Mouse (Mus musculus) forebrain, embryonic 12.5 days (tissue): ENCODE results near the gene Rasal3. TPM values are rescaled to one million over a fixed set of nuclear protein-coding genes. Genes with fewer than 3 reads are reported as not detected.

Experiments
- ATAC-seq: fragments of 200-750 bp; cut with Nextera tagmentation; 2 replicates; pipeline ENCODE4 v1.8.0; 2017; ENCODE audit warnings: moderate TSS enrichment; ENCODE audit not compliant: low FRiP score
- H3K27ac ChIP-seq: fragments of 300-500 bp; sonication (generic); 2 replicates; pipeline ENCODE4 v1.5.1; 2016; ENCODE audit warnings: mild to moderate bottlenecking
- H3K27me3 ChIP-seq: fragments of 300-500 bp; sonication (generic); 2 replicates; pipeline ENCODE4 v1.6.1; 2016; ENCODE audit warnings: mild to moderate bottlenecking
- H3K36me3 ChIP-seq: fragments of 300-500 bp; sonication (generic); replicated peaks from 2 replicates; pipeline ENCODE4 v1.6.1; 2016; ENCODE audit warnings: mild to moderate bottlenecking
- H3K4me1 ChIP-seq: fragments of 300-500 bp; sonication (generic); 2 replicates; pipeline ENCODE4 v1.6.1; 2016
- H3K4me2 ChIP-seq: fragments of 300-500 bp; sonication (generic); 2 replicates; pipeline ENCODE4 v1.6.1; 2016; ENCODE audit warnings: mild to moderate bottlenecking, moderate library complexity
- H3K4me3 ChIP-seq: fragments of 300-500 bp; sonication (generic); replicated peaks from 2 replicates; pipeline ENCODE4 v1.5.1; 2016; ENCODE audit warnings: mild to moderate bottlenecking
- H3K9ac ChIP-seq: fragments of 300-500 bp; sonication (generic); 2 replicates; pipeline ENCODE4 v1.6.1; 2016; ENCODE audit warnings: mild to moderate bottlenecking
- H3K9me3 ChIP-seq: fragments of 300-500 bp; sonication (generic); 2 replicates; pipeline ENCODE4 v1.6.1; 2016
- WGBS: fragments of 180-500 bp; shearing (Covaris S2); methylation state at CpG from one replicate; pipeline ENCODE4 v1.1.7; 2016; 5-methylcytosine and 5-hydroxymethylcytosine counted together
- polyA plus RNA-seq: library from polyadenylated mRNA; unstranded; fragments of >200 nt; fragmentation: Nextera tagmentation; extraction: Ambion mirVana; gene quantifications from 2 replicates; pipeline ENCODE4 v1.2.1, GENCODE M21; 2016

Rasal3 gene
- polyA plus RNA-seq, 1 experiment from 2014 or later: 0.77 TPM

DNA sequence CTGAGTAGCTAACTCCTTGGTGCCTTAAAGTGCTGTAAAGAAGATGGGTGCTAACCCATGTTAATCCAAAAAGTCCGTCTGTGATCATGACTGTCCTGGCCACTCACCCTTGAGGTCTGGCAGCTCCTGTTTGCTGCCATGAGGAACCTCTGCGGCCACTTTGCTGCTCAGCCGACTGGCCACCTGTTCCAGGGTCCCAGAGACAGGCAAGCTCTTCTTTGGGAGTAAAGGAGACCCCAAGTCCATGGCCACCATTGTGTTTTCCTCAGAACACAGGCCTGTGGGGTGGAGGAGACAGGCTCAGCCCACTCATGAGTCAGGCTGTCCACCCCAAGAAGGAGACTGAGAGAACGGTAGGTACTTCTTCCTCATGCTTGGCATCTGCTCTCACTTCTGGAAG, 40.7 kb downstream of the Rasal3 start:
- H3K4me2 ChIP-seq: peak overlapping the region; percentile 87
- H3K4me3 ChIP-seq: peak overlapping the region; percentile 91
- H3K9me3 ChIP-seq: no peaks in the 10 kb centered on the region
- peaks cover 30% of the 10 kb centered on the region for H3K4me1 ChIP-seq
- no peak overlapping the region for H3K27ac ChIP-seq
- no peaks in the 10 kb centered on the region for H3K27me3 ChIP-seq
- 87% methylated on average over 4 of the region's 4 CpGs for WGBS
- H3K36me3 ChIP-seq: peaks cover 49% of the 10 kb centered on the region
- ATAC-seq: no peak
- peak overlapping the region; percentile 97; the same call in 1 of the 2 replicates for H3K9ac ChIP-seq

DNA sequence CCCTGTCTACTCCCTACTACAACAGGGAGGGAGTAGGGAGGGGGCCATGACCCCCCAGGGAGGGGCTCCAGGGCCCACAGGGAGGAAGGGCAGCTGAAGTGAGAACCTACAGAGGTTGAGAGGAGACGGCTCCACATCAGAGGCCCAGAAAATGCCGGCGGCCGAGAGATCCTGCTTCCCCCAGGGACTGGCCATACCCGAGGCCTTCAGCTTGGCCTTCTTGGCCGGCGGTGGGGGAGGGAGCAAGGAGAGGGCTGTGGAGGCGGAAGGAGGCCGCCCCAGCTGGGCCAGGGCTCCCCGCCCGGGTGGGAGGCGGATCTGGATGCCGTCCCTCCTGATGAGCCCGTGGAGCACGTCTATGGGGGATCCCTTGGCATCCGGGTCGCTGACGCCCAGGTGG, 43.5 kb downstream of the Rasal3 start:
- 91% methylated on average over 16 of the region's 18 CpGs for whole genome bisulfite sequencing
- H3K36me3 ChIP-seq: peaks cover 77% of the 10 kb centered on the region
- no peaks in the 10 kb centered on the region for H3K27me3 ChIP-seq
- no peak overlapping the region for H3K9ac ChIP-seq
- H3K4me2 ChIP-seq: no peak overlapping the region
- peaks cover 26% of the 10 kb centered on the region for H3K4me1 ChIP-seq
- ATAC-seq: no peak
- H3K4me3 ChIP-seq: no peak overlapping the region
- no peak overlapping the region for H3K27ac ChIP-seq
- no peaks in the 10 kb centered on the region for H3K9me3 ChIP-seq

GRCm38 (mm10) chr17:32358943-32359340, 44.4 kb downstream of the Rasal3 start:
- H3K27ac ChIP-seq: no peak overlapping the region
- no peak overlapping the region for H3K4me3 ChIP-seq

DNA sequence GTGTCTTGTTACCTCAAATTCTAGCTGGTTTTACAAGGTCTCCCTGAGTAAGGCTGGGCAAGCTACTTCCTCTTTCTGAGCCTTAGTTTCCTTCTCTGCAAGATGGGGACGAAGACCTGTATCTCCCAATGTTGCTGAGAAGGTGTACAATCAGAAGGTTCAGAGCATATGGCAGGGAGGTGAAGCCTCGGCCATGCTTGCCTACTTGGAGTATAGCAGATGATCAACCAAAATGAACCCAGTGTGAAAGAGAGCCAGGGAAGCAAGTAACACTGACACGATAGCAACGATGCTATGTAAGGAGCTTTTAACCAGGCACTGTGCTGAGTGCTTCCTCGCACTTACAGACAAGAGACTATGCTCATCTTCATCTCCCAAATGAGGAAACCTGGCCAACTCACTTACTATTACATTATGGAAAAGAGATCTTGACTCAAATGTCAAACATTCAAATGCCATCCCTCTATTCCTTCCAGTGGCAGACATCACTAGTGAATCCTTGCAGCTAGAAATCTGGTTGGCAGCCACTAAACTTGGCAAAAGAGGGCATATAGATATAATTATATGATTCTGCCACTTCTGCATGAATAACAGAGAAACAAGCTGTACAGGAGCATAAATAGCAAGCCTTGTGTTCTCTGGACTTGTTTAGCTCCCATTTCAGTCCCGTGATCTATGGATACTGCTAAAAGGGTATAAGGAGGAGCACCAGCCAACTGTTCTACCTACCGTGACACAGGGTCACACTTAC, 45.0 kb downstream of the Rasal3 start:
- ATAC-seq: no peak
- peaks cover 22% of the 10 kb centered on the region for H3K4me1 ChIP-seq
- no peak overlapping the region for H3K4me2 ChIP-seq
- H3K27me3 ChIP-seq: no peaks in the 10 kb centered on the region
- H3K9ac ChIP-seq: no peak overlapping the region
- WGBS: 92% methylated on average over 7 of the region's 7 CpGs
- no peak overlapping the region for H3K27ac ChIP-seq
- no peaks in the 10 kb centered on the region for H3K9me3 ChIP-seq
- peaks cover 92% of the 10 kb centered on the region for H3K36me3 ChIP-seq
- H3K4me3 ChIP-seq: no peak overlapping the region

More at GRCm38 (mm10) chr17:32358943-32359340, 44.4 kb downstream of the Rasal3 start:
- H3K4me2 ChIP-seq: no peak overlapping the region
- H3K27me3 ChIP-seq: no peaks in the 10 kb centered on the region
- WGBS: 96% methylated on average over 6 of the region's 6 CpGs
- no peaks in the 10 kb centered on the region for H3K9me3 ChIP-seq
- H3K9ac ChIP-seq: no peak overlapping the region
- H3K36me3 ChIP-seq: peaks cover 86% of the 10 kb centered on the region
- H3K4me1 ChIP-seq: peaks cover 24% of the 10 kb centered on the region
- ATAC-seq: no peak

DNA sequence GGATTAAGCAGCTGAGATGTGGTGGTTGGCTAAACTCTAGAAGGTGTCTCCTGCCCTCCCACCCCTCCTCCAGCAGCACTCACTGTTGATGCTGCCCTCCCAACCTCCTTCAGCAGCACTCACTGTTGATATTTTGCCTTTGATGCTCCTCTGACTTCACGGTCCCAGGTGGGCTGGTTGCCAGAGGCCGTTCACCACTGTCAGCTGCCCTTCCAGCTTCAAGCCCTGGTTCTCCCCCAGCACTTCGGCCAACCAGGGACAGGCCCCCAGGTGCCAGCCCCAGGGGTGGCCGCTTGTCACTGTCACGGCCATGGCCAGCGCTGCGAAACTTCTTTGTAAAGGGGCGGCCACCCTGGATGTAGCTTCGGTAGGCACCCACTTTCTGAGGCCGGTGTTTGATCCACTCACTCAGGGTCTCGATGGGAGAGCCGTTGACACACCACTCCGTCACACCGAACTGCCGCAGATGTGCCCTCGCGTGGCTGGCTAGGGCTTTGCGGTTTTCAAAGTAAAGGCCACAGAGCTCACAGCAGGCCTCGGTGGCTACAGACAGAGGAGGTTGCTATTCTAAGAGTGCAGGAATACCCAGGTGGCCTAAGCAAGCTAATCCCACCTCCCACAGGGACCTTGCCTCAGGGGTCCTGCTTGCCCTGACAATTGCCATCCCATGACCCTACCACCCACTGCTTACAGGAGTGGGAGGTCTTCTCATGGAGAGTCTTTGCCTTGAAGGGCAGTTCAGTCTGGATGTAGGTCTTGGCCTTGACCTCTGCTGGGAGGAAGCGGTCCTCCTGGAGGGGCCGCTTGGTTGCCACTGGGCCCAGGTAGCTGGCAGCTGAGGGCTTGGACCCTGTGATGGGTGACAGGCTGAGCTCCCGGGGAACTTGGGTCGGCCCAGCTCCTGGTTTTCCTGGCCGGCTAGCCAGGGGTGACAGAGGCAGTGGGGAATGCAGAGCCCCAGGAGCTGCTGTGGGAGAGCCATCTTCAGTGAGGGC, 46.3 kb downstream of the Rasal3 start:
- no peak overlapping the region for H3K4me2 ChIP-seq
- H3K9me3 ChIP-seq: no peaks in the 10 kb centered on the region
- ATAC-seq: no peak
- no peak overlapping the region for H3K9ac ChIP-seq
- no peak overlapping the region for H3K4me3 ChIP-seq
- WGBS: 86% methylated on average over 24 of the region's 24 CpGs
- peaks cover 89% of the 10 kb centered on the region for H3K36me3 ChIP-seq
- peaks cover 9% of the 10 kb centered on the region for H3K4me1 ChIP-seq
- no peaks in the 10 kb centered on the region for H3K27me3 ChIP-seq
- H3K27ac ChIP-seq: no peak overlapping the region

GRCm38 (mm10) chr17:32356281-32356680, 47.1 kb downstream of the Rasal3 start:
- no peaks in the 10 kb centered on the region for H3K27me3 ChIP-seq
- H3K4me3 ChIP-seq: no peak overlapping the region

DNA sequence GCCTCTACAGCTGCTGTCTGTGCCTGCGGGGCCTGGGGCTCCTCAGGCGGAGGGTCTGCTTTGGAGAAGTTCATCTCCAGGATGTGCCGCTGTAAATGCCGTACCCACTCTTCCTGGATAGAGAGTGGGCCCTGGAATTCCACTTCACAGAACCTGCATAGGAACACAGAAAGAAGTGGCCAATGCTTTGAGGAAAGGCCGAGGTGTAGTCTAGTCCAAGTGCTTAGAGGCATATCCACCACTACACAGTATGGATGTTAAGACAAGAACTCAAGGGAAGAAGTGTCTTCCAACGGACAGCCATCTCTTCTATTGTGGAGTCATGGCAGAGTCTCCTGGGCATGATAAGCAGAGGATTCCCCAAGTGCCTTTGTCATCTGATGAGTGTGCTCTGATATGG, 48.4 kb downstream of the Rasal3 start:
- Histone ChIP-seq H3K27ac (no peak overlapping the region), H3K9ac (no peak overlapping the region), H3K9me3 (no peaks in the 10 kb centered on the region), H3K4me1 (peaks cover 9% of the 10 kb centered on the region; the same call in 1 of the 2 replicates), H3K36me3 (peaks cover 69% of the 10 kb centered on the region), H3K4me2 (no peak overlapping the region), H3K4me3 (no peak overlapping the region), H3K27me3 (no peaks in the 10 kb centered on the region)
- no peak for ATAC-seq
- 92% methylated on average over 6 of the region's 6 CpGs for WGBS

More at GRCm38 (mm10) chr17:32356281-32356680, 47.1 kb downstream of the Rasal3 start:
- WGBS: 90% methylated on average over 9 of the region's 9 CpGs
- H3K4me1 ChIP-seq: peaks cover 4% of the 10 kb centered on the region; the same call in 1 of the 2 replicates
- no peak overlapping the region for H3K4me2 ChIP-seq
- H3K36me3 ChIP-seq: peaks cover 81% of the 10 kb centered on the region
- no peak for ATAC-seq
- H3K9me3 ChIP-seq: no peaks in the 10 kb centered on the region
- no peak overlapping the region for H3K27ac ChIP-seq
- H3K9ac ChIP-seq: no peak overlapping the region

DNA sequence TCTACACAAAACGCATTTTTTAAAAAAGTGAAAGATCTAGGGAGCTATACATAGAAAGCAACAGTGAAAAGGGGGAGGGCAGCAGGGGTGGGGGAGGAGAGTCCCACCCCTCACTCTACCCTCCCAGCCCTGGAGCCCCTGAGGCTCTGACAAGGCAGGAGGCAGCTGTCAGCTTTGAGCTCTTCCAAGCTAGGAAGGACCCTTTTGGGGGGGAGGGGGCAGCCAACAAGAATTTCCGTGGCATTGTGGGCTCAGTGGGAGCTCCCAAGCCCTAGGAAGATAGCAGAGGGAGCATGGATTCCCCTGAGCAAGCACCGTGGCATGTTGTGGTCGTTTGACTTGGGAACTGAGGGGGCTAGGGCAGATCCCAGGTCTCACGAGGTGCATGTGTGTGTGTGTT, 49.2 kb downstream of the Rasal3 start:
- Histone ChIP-seq H3K27me3 (no peaks in the 10 kb centered on the region), H3K4me3 (no peak overlapping the region), H3K27ac (no peak overlapping the region), H3K4me2 (no peak overlapping the region), H3K36me3 (peaks cover 61% of the 10 kb centered on the region), H3K4me1 (peaks cover 16% of the 10 kb centered on the region), H3K9me3 (no peaks in the 10 kb centered on the region), H3K9ac (no peak overlapping the region)
- ATAC-seq: no peak
- WGBS: 70% methylated on average over 5 of the region's 5 CpGs

- H3K27me3 ChIP-seq: no peaks in the 10 kb centered on the region
- 82% methylated on average over 4 of the region's 4 CpGs for WGBS
- no peaks in the 10 kb centered on the region for H3K9me3 ChIP-seq
- no peak overlapping the region for H3K4me3 ChIP-seq
- peaks cover 21% of the 10 kb centered on the region for H3K4me1 ChIP-seq
- H3K4me2 ChIP-seq: no peak overlapping the region
- no peak for ATAC-seq
- H3K27ac ChIP-seq: no peak overlapping the region
- H3K36me3 ChIP-seq: peaks cover 55% of the 10 kb centered on the region
- H3K9ac ChIP-seq: no peak overlapping the region
Measured at GRCm38 (mm10) chr17:32353696-32354095, 49.7 kb downstream of the Rasal3 start.

DNA sequence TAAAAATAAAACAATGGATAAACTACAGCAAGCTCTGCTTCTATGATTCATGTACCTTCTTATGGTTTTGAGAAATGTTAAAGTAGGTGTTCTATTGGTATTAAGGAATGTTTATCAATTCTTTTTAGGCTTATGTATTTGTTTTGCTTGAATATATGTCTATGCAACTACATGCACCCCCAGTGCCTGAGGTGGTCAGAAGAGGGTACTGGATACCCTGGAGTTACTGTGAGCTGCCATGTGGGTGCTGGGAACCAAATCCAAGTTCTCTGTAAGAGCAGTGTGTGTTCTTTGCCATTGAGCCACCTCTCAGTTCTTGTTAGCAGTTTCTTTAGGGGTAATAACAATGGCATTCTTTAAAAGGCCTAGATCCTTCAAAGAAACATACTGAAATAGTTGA, 51.7 kb downstream of the Rasal3 start:
- Histone ChIP-seq H3K4me1 (peaks cover 29% of the 10 kb centered on the region), H3K27ac (no peak overlapping the region), H3K4me3 (no peak overlapping the region), H3K9ac (no peak overlapping the region), H3K4me2 (no peak overlapping the region), H3K27me3 (no peaks in the 10 kb centered on the region), H3K9me3 (no peaks in the 10 kb centered on the region), H3K36me3 (peaks cover 36% of the 10 kb centered on the region)
- no peak for ATAC-seq

DNA sequence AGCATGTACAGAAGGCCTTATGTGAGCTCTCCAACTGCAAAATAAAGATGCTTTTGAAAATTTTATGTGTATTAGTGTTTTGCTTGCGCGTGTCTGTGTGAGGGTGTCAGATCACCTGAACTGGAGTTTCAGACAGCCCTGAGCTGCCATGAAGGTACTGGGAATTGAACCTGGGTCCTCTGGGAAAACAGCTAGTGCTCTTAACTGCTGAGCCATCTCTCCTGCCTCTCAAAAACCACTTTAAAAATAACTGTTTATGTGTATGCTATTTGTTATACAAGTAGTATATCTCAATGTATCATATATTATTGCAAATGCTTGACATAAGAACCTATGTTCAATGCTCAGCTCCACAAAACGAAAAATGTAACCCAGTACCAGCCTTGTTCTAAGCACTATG, 52.1 kb downstream of the Rasal3 start:
- H3K9ac ChIP-seq: no peak overlapping the region
- ATAC-seq: no peak
- peaks cover 29% of the 10 kb centered on the region for H3K4me1 ChIP-seq
- no peaks in the 10 kb centered on the region for H3K9me3 ChIP-seq
- H3K36me3 ChIP-seq: peaks cover 31% of the 10 kb centered on the region
- peak overlapping the region; percentile 81; the same call in 1 of the 2 replicates for H3K4me3 ChIP-seq
- H3K4me2 ChIP-seq: peak overlapping the region; percentile 79
- no peak overlapping the region for H3K27ac ChIP-seq
- WGBS: 75% methylated on average over 3 of the region's 3 CpGs
- no peaks in the 10 kb centered on the region for H3K27me3 ChIP-seq

DNA sequence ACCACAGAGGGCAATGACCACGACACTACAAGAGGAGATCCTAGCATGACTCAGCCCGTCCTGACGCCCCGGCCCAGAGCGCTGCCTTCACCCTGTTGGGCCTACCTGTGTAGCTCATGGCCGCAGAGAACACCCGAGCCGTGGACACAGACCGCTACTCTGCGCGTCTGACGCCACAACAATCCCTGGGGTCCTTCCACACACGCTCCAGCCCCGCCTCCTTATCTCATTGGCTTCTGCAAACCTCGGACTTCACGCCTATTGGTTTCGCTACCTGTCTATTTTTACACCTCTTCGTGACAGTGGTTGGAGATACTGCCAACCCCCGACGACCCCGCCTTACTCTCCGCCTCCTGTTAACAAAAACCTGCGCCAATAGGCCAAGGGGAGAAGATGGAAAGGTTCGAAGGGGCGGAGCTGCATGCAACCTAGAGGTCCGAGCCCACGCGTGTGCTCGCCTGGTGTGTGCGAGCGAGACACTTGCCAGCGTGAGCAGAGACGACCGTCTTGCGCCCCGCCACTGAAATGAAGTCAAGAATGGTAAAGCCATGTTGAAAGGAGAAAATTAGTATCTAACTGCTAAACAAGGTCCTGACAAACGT, 52.9 kb downstream of the Rasal3 start, which contains the start of gene Akap8l:
TSS of gene Akap8l (minus strand) at position 226 of the 602 bp plus-strand sequence.
- Histone ChIP-seq H3K4me3 (peak within 1 kb of the TSS; percentile 81), H3K9ac (peak within 1 kb of the TSS; percentile 81), H3K4me2 (peak within 1 kb of the TSS; percentile 79), H3K27me3 (no peaks in the 10 kb centered on the region), H3K9me3 (no peaks in the 10 kb centered on the region), H3K27ac (peak within 1 kb of the TSS; percentile 67), H3K4me1 (peaks cover 29% of the 10 kb centered on the region), H3K36me3 (peaks cover 23% of the 10 kb centered on the region)
- peak; percentile 97 for ATAC-seq
- WGBS: under 1% methylated on average over 37 of the region's 37 CpGs
